Mouse (Mus musculus) C2C12 (cell line): ENCODE measurements around the gene Sfmbt2.

ENCODE experiments used
- CTCF ChIP-seq: IDR thresholded peaks from one replicate; pipeline ENCODE4 v1.5.1; 2011; ENCODE audit not compliant: control insufficient read depth, insufficient read depth, insufficient read length
- MAX ChIP-seq: IDR thresholded peaks from one replicate; pipeline ENCODE4 v1.6.1; 2011; ENCODE audit warnings: mild to moderate bottlenecking, control low read depth
- MYOD1 ChIP-seq: IDR thresholded peaks from one replicate; pipeline ENCODE4 v1.6.1; 2011; ENCODE audit warnings: low read depth; ENCODE audit not compliant: control insufficient read depth, insufficient read length

GRCm38 (mm10) chr2:10371899-10372298, 1.6 kb downstream of the Sfmbt2 start:
- TF ChIP-seq MAX: no peak
- no peak for TF ChIP-seq CTCF
- no peak for TF ChIP-seq MYOD1
